Mouse (Mus musculus) cerebellum, postnatal 36 days (tissue): ENCODE measurements around the gene Ptf1a.

Experiments
- DNase-seq, 2 experiments: peaks; one replicate each; pipeline ENCODE4 v3.0.0; 2021 to 2022; ENCODE audit warnings: mixed read lengths in 2 of 2

Gene Ptf1a

DNA sequence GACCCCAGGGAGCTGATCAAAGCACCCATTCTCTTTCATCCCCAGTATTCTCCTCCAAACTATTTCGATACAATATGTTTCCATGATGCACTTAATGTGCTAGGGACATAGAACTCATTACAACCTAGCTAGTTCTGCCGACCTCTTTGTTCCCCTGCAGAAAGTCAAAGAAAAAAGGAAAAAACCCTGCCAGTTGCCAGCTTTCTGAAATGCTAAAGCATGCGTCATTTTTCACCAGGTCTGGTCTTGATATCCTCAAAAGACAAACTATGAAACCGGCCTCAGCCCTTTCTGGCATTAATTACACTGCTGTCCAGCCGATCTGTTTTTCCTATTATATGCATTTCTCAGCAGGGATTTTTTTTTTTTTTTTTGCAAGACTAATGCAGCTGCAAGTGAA, 9.8 kb downstream of the Ptf1a start:
- no peak for DNase-seq

DNA sequence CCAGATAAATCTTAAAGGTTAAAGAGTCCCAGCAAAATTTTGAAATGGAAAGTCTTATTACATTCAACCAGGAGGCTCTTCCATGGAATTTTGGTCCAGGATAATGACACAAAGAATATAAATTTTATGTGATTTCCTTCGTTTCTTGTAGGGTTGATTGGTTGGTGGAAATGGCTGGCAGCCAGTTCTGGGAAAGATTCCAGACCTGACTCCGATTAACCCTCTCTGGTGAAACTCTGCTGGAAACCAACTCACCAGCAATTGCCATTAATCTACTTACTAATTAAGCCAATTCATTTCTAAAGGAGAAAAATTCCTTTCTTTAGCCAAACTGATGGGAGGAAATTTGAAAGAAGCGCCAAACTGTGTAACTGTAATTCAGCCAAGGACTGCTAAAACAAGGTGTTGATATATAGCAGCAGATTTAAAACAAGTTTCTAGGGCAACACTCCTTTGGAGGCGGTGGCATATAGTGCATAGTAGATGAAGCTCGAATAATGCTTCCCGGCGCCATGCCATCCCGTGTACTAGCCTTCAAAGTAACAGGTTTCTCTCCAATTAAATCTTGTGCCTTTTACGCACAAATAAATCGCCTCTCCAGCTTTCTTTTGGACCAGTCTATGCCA, 10.5 kb downstream of the Ptf1a start:
- DNase-seq = no peak

DNA sequence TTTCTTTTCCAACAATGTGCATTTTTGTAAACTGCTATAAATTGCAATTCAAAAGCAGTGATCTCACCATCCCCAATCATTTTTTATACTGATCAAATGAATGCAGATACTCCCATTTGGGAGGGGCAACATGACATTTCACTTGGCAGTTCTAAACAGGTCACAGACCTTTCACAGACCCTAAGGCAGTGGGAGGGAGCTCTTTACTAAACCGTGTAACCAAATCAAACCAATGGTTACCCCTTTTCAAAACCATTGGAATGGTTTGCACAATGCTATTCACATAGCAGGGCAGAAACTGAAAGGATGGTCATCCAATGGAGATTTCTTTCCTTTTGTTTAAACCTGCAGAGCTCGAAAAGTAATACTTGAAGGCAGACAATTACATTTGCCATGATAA, 13.3 kb downstream of the Ptf1a start:
- no peak for DNase-seq

DNA sequence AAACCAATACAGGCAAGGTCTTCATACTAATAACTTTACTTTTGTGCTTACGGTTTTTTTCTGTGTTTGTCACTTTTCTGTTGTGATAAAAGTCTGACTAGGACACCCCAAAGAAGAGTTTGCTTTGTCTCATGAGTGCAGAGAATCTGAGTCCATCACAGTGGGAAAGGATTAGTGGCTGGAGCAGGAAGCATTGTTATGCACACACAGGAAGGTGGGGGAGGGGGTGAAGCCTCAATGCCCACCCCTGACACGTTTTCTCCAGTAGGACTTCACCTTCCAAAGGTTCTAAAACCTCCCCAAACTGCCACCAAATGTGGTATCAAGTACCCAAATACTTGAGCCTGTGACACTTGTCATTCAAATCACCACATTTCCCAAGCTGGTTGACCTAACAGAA, 16.5 kb downstream of the Ptf1a start:
- no peak for DNase-seq

DNA sequence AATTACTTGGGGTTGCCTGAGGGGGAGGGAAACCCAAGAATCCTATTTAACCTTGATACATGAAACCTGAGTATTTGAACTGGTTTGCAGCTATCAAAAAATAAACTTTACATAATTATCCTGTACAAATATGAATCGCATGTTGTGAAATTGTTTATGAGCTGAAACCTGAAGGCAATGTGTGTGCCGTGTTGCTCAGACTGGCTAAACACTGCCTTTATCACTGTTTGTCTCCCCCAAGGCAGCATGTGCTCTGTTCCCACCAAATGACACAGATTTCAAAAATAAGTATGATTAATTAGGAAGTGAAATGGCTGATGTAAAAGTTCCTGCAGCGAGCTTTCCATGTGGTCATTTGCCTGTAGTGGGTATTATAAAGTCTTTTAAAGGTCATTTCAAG, 44.8 kb downstream of the Ptf1a start:
- DNase-seq = no peak
